Mouse (Mus musculus) cortical plate, adult 2 months (tissue): ENCODE results near the gene Gm43638. TPM values are rescaled to one million over a fixed set of nuclear protein-coding genes. Genes with fewer than 3 reads are reported as not detected.
"Not testable (repeated sequence)": the region's sequence is repeated elsewhere in the genome, so short reads cannot be mapped to it uniquely, and the experiment has no call there.

ENCODE experiments used
- H3K27ac ChIP-seq: fragments of 200-500 bp; 2 replicates; pipeline ENCODE4 v1.5.1; 2012; ENCODE audit warnings: low read length, control low read depth, inconsistent platforms; ENCODE audit not compliant: insufficient read depth
- H3K4me1 ChIP-seq: fragments of 200-500 bp; 2 replicates; pipeline ENCODE4 v1.6.1; 2011; ENCODE audit warnings: low read length; ENCODE audit not compliant: control insufficient read depth, insufficient read depth
- H3K4me3 ChIP-seq: fragments of 200-500 bp; 2 replicates; pipeline ENCODE4 v1.5.1; 2011; ENCODE audit warnings: mild to moderate bottlenecking, low read length, control low read depth; ENCODE audit not compliant: insufficient read depth
- CTCF ChIP-seq: fragments of 200-500 bp; IDR thresholded peaks from 2 replicates; pipeline ENCODE4 v1.5.1; 2011; ENCODE audit warnings: mild to moderate bottlenecking, control low read depth, low read length; ENCODE audit not compliant: insufficient read depth; ENCODE audit errors: extremely low read depth
- POLR2A ChIP-seq: fragments of 200-500 bp; IDR thresholded peaks from 2 replicates; pipeline ENCODE4 v1.6.1; 2011; ENCODE audit warnings: mild to moderate bottlenecking, low read length, control low read depth; ENCODE audit not compliant: insufficient read depth; ENCODE audit errors: extremely low read depth
- polyA plus RNA-seq: library from polyadenylated mRNA; depleted of rRNA; stranded (reverse); fragments of >200 nt; gene quantifications from 2 replicates; pipeline ENCODE4 v1.2.3, GENCODE M21; 2012; rRNA removed

The Gm43638 gene
- not detected in 2 replicates for polyA plus RNA-seq

GRCm38 (mm10) chr5:87486706-87487105, at the start of gene Gm43638:
Gene Gm43638, minus strand, starts transcription at chr5:87486806.
- not testable (repeated sequence) for H3K27ac ChIP-seq, H3K4me3 ChIP-seq, H3K4me1 ChIP-seq

GRCm38 (mm10) chr5:87535994-87536644, 49.5 kb upstream of the Gm43638 start:
- no peaks in the 10 kb centered on the region for H3K4me1 ChIP-seq
- no peak for TF ChIP-seq POLR2A
- TF ChIP-seq CTCF: no peak
- no peak overlapping the region for H3K27ac ChIP-seq
- no peak overlapping the region for H3K4me3 ChIP-seq

GRCm38 (mm10) chr5:87532288-87532687, 45.7 kb upstream of the Gm43638 start:
- Histone ChIP-seq H3K4me1 (no peaks in the 10 kb centered on the region), H3K4me3 (no peak overlapping the region), H3K27ac (no peak overlapping the region)
- TF ChIP-seq POLR2A (no peak), CTCF (no peak)

GRCm38 (mm10) chr5:87523561-87523960, 37.0 kb upstream of the Gm43638 start:
- not testable (repeated sequence) for H3K27ac ChIP-seq, H3K4me3 ChIP-seq, H3K4me1 ChIP-seq

- TF ChIP-seq POLR2A: no peak
- TF ChIP-seq CTCF: no peak
- Histone ChIP-seq H3K4me1 (no peaks in the 10 kb centered on the region), H3K4me3 (no peak overlapping the region), H3K27ac (no peak overlapping the region)
These were observed 19.3 kb upstream of the Gm43638 start for GRCm38 (mm10) chr5:87505776-87506458.

- no peaks in the 10 kb centered on the region for H3K4me1 ChIP-seq
- no peak overlapping the region for H3K4me3 ChIP-seq
- TF ChIP-seq POLR2A (no peak), CTCF (no peak)
- no peak overlapping the region for H3K27ac ChIP-seq
These were observed 16.1 kb upstream of the Gm43638 start for GRCm38 (mm10) chr5:87502687-87503086.

- TF ChIP-seq POLR2A (no peak), CTCF (no peak)
- Histone ChIP-seq H3K4me1 (no peaks in the 10 kb centered on the region), H3K27ac (no peak overlapping the region), H3K4me3 (no peak overlapping the region)
These were observed 12.7 kb upstream of the Gm43638 start for GRCm38 (mm10) chr5:87499341-87499740.

GRCm38 (mm10) chr5:87498936-87499335, 12.3 kb upstream of the Gm43638 start:
- Histone ChIP-seq H3K4me3 (no peak overlapping the region), H3K27ac (no peak overlapping the region), H3K4me1 (no peaks in the 10 kb centered on the region)
- TF ChIP-seq POLR2A (no peak), CTCF (no peak)

GRCm38 (mm10) chr5:87490771-87491170, 4.2 kb upstream of the Gm43638 start, which contains the start of gene Ugt2a1:
Gene Ugt2a1, minus strand, starts transcription at chr5:87490871.
- no peak within 1 kb of the TSS for H3K4me3 ChIP-seq
- H3K4me1 ChIP-seq: no peaks in the 10 kb centered on the region
- no peak within 1 kb of the TSS for H3K27ac ChIP-seq
- no peak for TF ChIP-seq POLR2A
- TF ChIP-seq CTCF: no peak

GRCm38 (mm10) chr5:87482160-87482559, 4.4 kb downstream of the Gm43638 start, which contains the start of gene Ugt2a2:
Gene Ugt2a2, minus strand, starts transcription at chr5:87482260.
- H3K4me1 ChIP-seq: no peaks in the 10 kb centered on the region
- TF ChIP-seq POLR2A: no peak
- no peak for TF ChIP-seq CTCF
- H3K27ac ChIP-seq: no peak within 1 kb of the TSS
- no peak within 1 kb of the TSS for H3K4me3 ChIP-seq

GRCm38 (mm10) chr5:87458810-87459209, 27.8 kb downstream of the Gm43638 start:
- H3K27ac ChIP-seq: no peak overlapping the region
- TF ChIP-seq POLR2A: no peak
- TF ChIP-seq CTCF: no peak
- H3K4me1 ChIP-seq: no peaks in the 10 kb centered on the region
- no peak overlapping the region for H3K4me3 ChIP-seq
